Mouse (Mus musculus) neural tube, embryonic 14.5 days (tissue): Measurements from ENCODE around the gene Vezf1. TPM values are rescaled to one million over a fixed set of nuclear protein-coding genes. Genes with fewer than 3 reads are reported as not detected.

Experiments
- ATAC-seq: fragments of 200-750 bp; cut with Nextera tagmentation; 2 replicates; pipeline ENCODE4 v1.8.0; 2017; ENCODE audit warnings: low read depth, mild to moderate bottlenecking, moderate TSS enrichment, moderate library complexity
- H3K27ac ChIP-seq: fragments of 300-500 bp; sonication (generic); 2 replicates; pipeline ENCODE4 v1.5.1; 2014; ENCODE audit warnings: low read depth, mild to moderate bottlenecking, control low read depth, low read length, moderate library complexity, mixed read lengths
- H3K27me3 ChIP-seq: fragments of 300-500 bp; sonication (generic); 2 replicates; pipeline ENCODE4 v1.6.1; 2014; ENCODE audit warnings: low read length; ENCODE audit not compliant: control insufficient read depth, insufficient read depth
- H3K36me3 ChIP-seq: fragments of 300-500 bp; sonication (generic); 2 replicates; pipeline ENCODE4 v1.6.1; 2014; ENCODE audit warnings: low read length, mixed read lengths; ENCODE audit not compliant: control insufficient read depth, insufficient read depth
- H3K4me1 ChIP-seq: fragments of 300-500 bp; sonication (generic); 2 replicates; pipeline ENCODE4 v1.6.1; 2014; ENCODE audit warnings: low read length; ENCODE audit not compliant: control insufficient read depth, insufficient read depth
- H3K4me2 ChIP-seq: fragments of 300-500 bp; sonication (generic); 2 replicates; pipeline ENCODE4 v1.6.1; 2014; ENCODE audit warnings: mild to moderate bottlenecking, low read depth, low read length, control low read depth
- H3K4me3 ChIP-seq: fragments of 300-500 bp; sonication (generic); 2 replicates; pipeline ENCODE4 v1.5.1; 2014; ENCODE audit warnings: low read depth, low read length, control low read depth, mixed read lengths
- H3K9ac ChIP-seq: fragments of 300-500 bp; sonication (generic); replicated peaks from 2 replicates; pipeline ENCODE4 v1.6.1; 2014; ENCODE audit warnings: low read depth, mild to moderate bottlenecking, control low read depth, low read length, mixed read lengths
- H3K9me3 ChIP-seq: fragments of 300-500 bp; sonication (generic); 2 replicates; pipeline ENCODE4 v1.6.1; 2016; ENCODE audit warnings: low read length; ENCODE audit not compliant: control insufficient read depth
- WGBS: fragments of 180-500 bp; shearing (Covaris S2); extraction: QIAGEN DNeasy Blood & Tissue Kit; methylation state at CpG from one replicate; pipeline ENCODE4 v1.1.7; 2014; 5-methylcytosine and 5-hydroxymethylcytosine counted together
- polyA plus RNA-seq: library from polyadenylated mRNA; unstranded; fragments of >200 nt; fragmentation: Nextera tagmentation; extraction: Ambion mirVana; gene quantifications from 2 replicates; pipeline ENCODE4 v1.2.1, GENCODE M21; 2014

Gene Vezf1
- polyA plus RNA-seq, 1 experiment from 2014 or later: 50.2 TPM

DNA sequence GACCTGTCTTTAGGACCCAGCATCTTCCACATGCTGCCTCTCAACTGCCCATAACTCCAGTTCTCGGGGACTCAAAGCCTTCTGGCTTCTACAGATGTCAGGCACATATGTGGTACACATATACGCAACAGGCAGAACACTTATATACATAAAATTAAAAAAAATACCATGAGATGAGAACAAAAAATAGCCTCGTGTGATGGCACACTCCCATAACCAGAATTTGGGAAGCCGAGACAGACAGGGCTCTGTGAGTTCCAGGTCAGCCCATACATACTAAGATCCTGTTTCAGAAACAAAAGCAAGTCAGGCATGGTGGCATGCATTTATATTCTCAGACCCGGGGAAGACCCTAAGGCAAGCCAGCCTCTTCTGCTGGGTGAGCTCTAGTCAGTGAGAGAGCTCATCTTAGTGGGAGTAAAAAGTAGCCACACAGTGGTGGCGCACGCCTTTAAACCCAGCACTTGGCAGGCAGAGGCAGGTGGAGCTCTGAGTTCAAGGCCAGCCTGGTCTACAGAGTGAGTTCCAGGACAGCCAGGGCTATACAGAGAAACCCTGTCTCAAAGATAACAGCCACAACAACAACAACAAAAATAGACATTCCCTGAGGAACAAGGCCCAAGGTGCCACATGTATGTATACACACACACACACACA is 44.7 kb downstream of the Vezf1 start:
- Histone ChIP-seq H3K36me3 (no peaks in the 10 kb centered on the region), H3K27me3 (no peaks in the 10 kb centered on the region), H3K9ac (no peak overlapping the region), H3K4me3 (no peak overlapping the region), H3K9me3 (no peaks in the 10 kb centered on the region), H3K27ac (no peak overlapping the region), H3K4me2 (no peak overlapping the region), H3K4me1 (peaks cover 23% of the 10 kb centered on the region)
- 72% methylated on average over 7 of the region's 7 CpGs for WGBS
- ATAC-seq: no peak

DNA sequence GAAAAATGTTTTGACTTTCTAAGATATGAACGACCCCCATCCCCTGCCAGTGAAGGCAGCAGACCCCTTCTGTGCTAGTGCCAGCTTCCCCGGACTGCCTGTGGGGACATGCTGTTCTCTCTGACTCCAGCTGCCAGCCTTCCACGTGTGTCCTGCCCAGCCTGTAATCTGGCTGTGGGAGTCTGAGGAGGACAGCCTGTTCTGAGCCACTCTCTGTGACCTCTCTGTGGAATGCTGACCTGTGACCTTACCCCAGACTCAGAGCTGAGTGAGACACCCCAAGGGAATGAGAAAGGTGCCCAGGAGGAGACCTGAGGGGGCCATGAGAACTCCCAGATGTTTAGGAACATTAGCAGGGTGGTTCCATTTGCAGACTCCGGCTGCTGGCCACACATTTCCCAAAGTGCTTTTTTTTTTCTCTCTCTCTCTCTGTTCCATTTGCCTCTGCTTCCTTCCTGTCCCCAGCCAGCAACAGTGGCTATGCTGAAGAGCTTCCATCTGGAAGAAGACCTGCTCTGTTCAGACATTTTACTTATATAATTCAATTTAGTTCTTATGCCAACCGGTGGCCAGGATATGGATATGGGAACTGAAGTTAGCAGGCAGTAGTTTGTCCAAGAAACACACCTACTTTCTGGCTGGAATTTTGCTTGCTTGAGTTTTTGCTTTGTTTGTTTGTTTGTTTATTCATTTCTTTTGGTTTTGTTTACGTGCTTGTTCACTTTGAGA is 45.6 kb downstream of the Vezf1 start:
- no peak for ATAC-seq
- H3K4me1 ChIP-seq: peaks cover 32% of the 10 kb centered on the region

DNA sequence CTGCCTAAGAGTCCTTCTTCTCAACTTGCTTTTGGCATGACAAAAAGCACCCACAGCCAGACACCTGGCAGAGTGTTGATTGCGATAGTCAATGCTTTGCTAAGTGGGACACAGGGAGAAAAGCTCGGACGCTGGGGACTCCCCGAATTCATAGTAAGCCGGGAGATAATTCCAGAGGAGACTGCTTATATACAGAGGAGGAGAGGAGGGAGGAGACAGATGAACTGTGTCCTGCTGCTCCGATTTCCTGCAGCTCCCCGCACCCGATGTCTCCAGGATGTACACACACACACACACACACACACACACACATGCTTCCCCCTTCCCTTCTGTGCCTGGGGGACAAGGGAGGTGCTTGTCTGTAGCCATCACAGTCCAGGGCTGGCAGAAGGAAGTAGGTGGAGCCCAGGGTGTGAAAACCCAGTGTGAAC is 46.8 kb downstream of the Vezf1 start:
- no peak overlapping the region for H3K4me3 ChIP-seq
- H3K27me3 ChIP-seq: no peaks in the 10 kb centered on the region
- 37% methylated on average over 7 of the region's 8 CpGs for WGBS
- 0 out of 2 replicates have a peak overlapping the region, but pooled peaks have one; percentile 7 for H3K9ac ChIP-seq
- H3K9me3 ChIP-seq: no peaks in the 10 kb centered on the region
- H3K4me1 ChIP-seq: peaks cover 39% of the 10 kb centered on the region
- H3K4me2 ChIP-seq: no peak overlapping the region
- no peaks in the 10 kb centered on the region for H3K36me3 ChIP-seq
- no peak for ATAC-seq
- peak overlapping the region; percentile 63 for H3K27ac ChIP-seq

More for the DNA sequence above, 45.6 kb downstream of the Vezf1 start:
- Histone ChIP-seq H3K4me2 (no peak overlapping the region), H3K36me3 (no peaks in the 10 kb centered on the region), H3K27ac (peak overlapping the region; percentile 44), H3K27me3 (no peaks in the 10 kb centered on the region), H3K9ac (no peak overlapping the region), H3K9me3 (no peaks in the 10 kb centered on the region), H3K4me3 (no peak overlapping the region)
- WGBS: 41% methylated on average over 6 of the region's 6 CpGs

DNA sequence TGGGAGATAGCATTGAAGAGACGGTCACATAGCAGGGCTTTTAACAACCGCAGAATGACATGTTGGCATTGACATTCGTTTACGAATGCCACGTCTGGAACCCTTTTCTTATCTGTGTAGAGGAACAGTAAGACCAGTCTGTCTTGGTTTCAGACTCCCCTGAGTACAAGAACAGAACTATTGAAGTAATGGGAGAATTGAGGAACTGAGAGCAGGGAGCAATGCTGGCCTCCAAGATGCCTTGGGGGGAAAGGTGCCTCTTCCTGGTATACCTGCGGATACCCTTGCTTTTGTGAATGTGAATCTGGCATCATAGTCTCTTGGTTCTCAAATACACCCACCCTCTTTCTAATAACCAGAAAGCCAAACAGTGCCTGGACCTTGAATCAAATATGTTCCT is 48.5 kb downstream of the Vezf1 start:
- Histone ChIP-seq H3K27ac (no peak overlapping the region), H3K9me3 (no peaks in the 10 kb centered on the region), H3K4me1 (peaks cover 38% of the 10 kb centered on the region), H3K36me3 (no peaks in the 10 kb centered on the region), H3K9ac (no peak overlapping the region), H3K27me3 (no peaks in the 10 kb centered on the region), H3K4me3 (no peak overlapping the region), H3K4me2 (no peak overlapping the region)
- 82% methylated on average over 6 of the region's 6 CpGs for WGBS
- no peak for ATAC-seq

DNA sequence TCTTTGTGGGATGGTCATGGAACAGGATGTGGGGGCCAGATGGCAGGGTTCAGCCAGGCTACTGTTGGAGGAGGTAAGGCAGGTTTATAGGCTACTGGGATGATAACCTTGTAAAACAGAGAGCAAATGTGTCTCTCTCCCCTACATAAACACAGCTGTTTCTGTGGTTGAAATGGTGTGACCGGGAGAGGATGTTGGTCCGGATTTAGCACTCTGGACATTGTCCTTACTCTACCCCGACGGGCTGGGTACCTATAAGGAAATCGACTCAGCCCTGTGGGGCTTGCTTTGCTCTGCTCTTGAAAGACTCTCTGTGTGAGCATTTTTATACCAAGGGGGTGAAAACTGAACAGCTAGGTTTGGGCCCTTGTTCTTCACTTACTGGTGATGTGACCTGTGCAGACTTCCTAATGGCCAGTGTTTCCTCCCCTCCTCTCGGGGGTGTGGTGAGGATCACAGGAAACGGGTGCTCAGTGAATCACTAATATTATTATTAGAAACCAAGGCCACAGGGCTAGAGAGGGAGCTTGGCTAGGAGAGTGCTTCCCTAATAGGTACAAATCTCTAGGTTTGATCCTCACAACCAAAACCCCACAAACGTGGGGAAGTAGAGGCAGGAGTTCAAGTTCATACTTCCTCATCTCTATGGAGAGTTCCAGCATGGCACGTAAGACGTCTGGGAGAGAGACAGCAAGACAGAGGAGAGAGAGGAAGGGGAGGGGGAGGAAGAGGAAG is 49.4 kb downstream of the Vezf1 start:
- no peak overlapping the region for H3K4me3 ChIP-seq
- no peaks in the 10 kb centered on the region for H3K27me3 ChIP-seq
- H3K9ac ChIP-seq: no peak overlapping the region
- H3K36me3 ChIP-seq: no peaks in the 10 kb centered on the region
- H3K9me3 ChIP-seq: no peaks in the 10 kb centered on the region
- no peak for ATAC-seq
- WGBS: 66% methylated on average over 10 of the region's 10 CpGs
- peak overlapping the region; percentile 91 for H3K27ac ChIP-seq
- H3K4me2 ChIP-seq: no peak overlapping the region
- peaks cover 41% of the 10 kb centered on the region for H3K4me1 ChIP-seq

DNA sequence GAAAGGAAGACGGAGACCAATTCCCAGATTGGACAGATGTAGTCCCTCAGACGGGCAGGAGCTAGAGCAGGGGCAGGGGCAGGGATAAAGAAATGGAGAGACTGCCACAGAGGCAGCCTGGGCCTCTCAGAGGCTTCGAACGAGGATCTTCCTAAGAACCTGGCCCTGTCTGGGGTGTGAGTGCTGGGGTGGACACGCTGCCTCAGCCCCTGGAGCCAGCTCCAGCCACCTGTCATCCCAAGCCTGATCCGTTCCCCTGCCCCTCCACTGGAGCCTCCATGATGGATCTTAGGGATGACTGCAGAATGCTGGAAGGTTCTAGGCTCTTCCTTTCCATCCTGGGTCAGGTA is 50.0 kb downstream of the Vezf1 start:
- no peak for ATAC-seq
- Histone ChIP-seq H3K27me3 (no peaks in the 10 kb centered on the region), H3K4me2 (no peak overlapping the region), H3K4me1 (peaks cover 41% of the 10 kb centered on the region), H3K4me3 (no peak overlapping the region), H3K27ac (peak overlapping the region; percentile 91), H3K9ac (no peak overlapping the region), H3K9me3 (no peaks in the 10 kb centered on the region), H3K36me3 (no peaks in the 10 kb centered on the region)
- whole genome bisulfite sequencing: 42% methylated on average over 6 of the region's 6 CpGs

DNA sequence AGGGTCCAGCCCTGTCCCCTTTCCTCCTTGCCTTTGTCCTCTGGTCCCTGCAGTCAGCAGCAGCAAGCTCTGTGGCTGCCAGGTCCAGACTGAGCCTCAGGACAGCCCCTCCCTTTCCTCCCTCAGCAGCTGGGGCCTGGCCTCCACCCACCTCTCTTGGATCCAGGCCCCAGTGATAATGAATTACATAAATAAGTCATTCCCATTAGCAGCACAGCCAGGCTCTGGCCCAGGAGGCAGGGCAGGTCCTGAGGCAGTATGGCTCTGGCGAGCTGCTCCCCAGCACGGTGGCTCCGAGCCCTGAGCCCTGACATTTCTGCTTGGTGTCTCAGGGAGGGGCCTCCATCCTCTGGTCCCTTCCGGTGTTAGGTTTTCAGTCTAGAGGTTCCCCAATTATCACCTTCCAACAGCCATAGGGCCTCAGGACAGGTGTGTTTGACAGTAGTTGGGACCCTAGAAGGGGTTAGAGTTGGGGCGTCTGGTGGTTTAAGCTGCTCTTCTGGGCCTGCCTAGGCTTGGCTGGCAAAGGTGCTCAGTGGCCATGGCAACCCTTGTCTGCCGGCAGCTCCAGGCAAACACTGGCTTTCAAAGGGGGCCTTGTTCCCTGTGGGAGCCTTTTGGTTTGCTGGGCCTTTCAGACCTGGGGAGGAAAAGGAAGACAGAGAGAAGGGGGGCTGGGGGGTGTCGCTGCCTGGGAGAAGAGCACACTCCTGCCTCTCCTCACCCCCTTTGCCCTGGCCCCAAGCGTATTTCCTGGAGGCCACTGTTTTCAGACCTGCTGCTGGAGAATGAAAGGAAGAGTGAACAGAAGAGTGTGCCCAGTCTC is 51.0 kb downstream of the Vezf1 start:
- 3% methylated on average over 8 of the region's 8 CpGs for WGBS
- H3K9ac ChIP-seq: peak overlapping the region; percentile 44
- ATAC-seq: peak; percentile 90
- no peak overlapping the region for H3K4me3 ChIP-seq
- H3K27ac ChIP-seq: peak overlapping the region; percentile 91
- H3K9me3 ChIP-seq: no peaks in the 10 kb centered on the region
- peaks cover 35% of the 10 kb centered on the region for H3K4me1 ChIP-seq
- peak overlapping the region; percentile 18; the same call in 1 of the 2 replicates for H3K4me2 ChIP-seq
- no peaks in the 10 kb centered on the region for H3K27me3 ChIP-seq
- no peaks in the 10 kb centered on the region for H3K36me3 ChIP-seq

DNA sequence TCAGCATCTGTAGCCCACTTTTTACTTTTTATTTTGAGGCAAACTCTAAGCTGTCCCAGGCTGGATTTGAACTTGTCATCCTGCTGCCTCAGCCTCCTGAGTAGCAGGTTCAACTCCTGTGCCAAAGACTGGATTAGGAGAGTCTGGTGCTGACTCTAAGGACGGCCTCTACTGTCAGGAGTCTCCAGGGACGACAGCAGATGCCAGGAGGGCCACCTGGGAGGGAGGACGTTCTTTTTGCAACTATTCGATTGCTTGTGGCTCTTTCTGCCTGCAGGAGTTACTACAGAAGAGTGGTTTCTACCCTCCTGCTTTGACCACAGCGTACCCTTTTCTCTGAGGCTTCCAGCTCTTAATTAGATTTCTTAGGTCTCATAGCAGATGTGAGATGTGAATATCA is 54.5 kb downstream of the Vezf1 start:
- H3K4me2 ChIP-seq: no peak overlapping the region
- H3K27ac ChIP-seq: no peak overlapping the region
- H3K27me3 ChIP-seq: no peaks in the 10 kb centered on the region
- H3K36me3 ChIP-seq: no peaks in the 10 kb centered on the region
- no peak for ATAC-seq
- H3K4me1 ChIP-seq: peaks cover 31% of the 10 kb centered on the region
- H3K9me3 ChIP-seq: no peaks in the 10 kb centered on the region
- H3K9ac ChIP-seq: no peak overlapping the region
- 32% methylated on average over 5 of the region's 5 CpGs for WGBS
- H3K4me3 ChIP-seq: no peak overlapping the region
